Mouse (Mus musculus): Measurements from ENCODE around the gene Galnt2.

Galnt2 gene

DNA sequence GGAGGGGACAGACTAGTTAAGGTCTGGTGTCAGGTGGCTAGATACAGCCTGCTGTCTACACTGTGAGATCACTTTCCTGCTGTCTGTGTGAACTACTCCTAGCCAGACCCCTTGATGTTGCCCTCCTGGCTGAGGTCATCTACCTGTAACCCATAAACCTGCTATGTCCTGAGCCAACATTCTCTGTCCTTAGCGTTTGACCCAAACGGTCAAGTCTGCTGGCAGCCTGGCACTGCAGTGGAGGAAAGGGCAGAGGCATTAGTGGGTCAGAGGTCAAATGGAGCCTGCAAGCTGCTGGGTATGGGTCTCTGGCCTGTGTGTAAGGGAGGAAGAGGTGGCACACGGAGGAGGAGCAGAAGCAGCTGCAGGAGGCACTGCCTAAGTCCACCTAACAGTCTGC is 41.6 kb downstream of the Galnt2 start:
- no peak for DNase-seq (ENCODE audit: low spot score)

DNA sequence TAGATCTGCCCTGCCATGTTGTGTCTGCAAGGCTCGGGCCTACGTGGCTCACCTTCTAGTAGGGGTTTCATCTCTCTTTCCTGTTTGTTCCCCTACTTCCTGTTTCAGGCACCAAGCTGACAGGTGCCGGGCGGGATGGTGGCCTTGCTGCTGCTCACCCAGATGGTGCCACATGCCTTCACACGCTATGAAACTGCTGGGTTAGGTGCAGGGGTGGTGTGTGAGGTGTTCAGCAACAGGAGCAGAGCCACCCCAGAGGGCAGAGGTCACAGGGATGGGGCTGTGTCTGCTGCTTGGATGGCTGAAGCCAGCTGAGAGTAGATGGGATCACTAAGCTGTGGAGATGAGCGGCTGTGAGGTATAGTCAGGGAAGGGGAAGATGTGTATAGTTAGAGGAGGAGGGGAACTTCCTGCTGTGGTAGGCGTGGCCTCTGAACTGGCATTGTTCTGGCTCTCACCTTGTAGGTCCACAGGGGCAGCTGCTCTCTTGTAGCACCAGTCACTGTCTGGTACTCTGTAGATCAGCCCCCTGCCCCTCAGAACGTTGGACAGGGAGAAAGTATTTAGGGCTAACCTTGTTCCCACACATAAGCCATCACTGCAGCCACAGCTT is 42.5 kb downstream of the Galnt2 start:
- DNase-seq (ENCODE audit: low spot score): peak; percentile 78

DNA sequence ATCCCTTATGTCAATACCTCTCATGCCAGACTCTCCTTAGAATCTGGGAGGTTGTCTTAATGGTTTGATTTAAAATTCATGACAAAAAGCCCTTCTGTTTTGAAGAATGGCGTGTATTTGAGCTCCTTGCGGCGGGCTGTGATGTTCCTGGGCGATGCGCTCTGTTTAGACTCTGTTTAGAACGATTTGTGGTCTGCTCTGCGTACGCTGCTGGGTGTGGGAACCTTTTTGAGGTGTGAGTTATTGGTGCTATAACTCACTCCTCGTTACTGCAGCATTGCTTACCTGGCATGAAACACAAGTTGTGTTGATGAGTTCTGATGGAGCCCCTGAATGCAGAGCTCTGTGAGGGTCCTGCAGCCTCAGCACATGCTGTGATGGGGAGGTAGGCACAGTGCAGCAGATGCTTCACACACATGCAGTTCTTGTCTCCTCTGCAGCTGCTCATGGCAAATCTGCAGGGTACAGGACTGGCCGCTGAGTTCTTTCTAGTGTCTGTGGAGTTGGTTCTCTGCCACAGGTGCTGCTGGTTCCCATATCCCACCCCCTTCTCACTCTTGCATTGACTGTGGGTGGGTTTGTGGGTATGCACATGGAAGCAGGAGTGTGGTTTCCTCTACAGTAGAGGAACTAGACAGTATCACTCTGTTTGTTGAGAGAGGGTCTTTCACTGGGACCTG is 43.4 kb downstream of the Galnt2 start:
- DNase-seq (ENCODE audit: low spot score): peak; percentile 81

DNA sequence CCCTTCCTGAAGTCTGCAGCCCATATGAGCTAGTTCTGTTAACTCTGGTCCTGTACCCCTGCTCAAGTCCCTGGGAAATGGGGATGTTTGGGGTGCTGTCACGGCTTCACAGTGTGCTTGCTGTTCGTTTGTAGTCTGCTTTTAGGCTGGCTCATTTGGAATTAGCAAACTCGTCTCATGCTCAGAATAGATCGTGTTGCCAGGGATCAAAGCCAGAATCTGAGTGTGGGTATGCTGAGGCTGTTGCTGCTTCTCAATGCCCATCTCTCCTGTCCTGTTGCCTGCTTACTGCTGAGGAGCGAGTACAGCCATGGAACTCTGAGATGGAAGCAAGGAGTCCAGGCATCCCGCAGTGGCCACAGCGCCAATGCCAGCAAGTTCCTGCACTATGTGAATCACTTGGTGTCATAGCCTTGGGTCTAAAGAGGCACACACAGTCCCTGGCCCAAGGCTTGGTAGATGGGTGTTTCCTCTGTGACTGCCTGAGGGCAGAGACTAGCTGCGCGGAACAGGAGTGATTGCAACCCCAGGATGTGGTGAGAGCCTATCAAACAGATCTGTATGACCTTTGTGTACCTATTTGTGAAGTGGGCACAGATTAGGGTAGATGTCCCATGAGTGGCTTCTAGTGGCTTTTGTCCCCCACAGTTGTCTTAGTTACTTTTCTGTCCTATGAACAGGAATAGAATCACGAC is 44.3 kb downstream of the Galnt2 start:
- DNase-seq (ENCODE audit: low spot score): peak; percentile 73

DNA sequence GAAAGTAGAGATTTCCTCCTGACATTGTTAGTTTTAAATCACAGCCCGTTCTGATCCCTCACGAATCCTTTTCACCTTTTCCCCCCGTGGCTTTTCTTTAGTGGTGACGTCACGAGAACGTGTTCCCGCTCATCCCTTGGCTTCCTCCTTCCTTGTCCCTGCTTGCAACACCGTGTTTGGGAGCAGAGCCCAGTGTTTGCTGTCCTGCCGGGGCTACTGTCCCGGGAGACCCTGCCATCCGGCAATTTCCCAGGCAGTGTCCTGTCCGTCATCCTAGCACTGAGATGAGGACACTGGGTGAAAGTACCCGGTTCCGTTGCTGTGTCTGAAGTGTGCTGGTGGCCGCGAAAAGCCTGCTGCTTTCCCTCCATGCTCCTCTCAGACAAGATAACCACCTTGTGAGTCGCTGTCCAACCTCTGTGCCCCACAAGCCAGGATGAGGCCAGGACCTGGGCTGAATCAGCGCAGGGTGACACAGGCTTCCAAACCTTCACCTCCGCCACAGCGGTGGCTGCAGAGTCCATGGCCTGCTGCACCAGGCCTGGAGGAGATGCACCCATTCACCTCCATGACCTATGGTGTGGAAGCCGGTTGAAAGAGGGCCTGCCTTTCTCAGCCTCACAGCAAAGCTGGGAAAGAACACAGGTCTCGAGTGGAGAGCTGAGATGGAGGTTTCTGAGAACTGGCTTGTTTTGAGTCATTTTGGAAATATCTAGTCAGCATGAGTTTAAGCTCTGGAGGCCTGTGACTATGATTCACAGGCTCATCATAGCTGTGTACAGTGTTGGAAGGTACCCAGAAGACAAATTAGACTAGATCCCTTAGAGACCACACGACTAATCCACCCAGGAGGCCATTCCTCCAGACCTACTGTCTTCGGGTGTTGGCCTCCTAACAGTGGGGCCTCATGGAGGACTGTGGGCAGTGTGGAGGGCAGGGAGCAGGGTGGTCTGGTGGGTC is 47.0 kb downstream of the Galnt2 start:
- no peak for DNase-seq (ENCODE audit: low spot score)

DNA sequence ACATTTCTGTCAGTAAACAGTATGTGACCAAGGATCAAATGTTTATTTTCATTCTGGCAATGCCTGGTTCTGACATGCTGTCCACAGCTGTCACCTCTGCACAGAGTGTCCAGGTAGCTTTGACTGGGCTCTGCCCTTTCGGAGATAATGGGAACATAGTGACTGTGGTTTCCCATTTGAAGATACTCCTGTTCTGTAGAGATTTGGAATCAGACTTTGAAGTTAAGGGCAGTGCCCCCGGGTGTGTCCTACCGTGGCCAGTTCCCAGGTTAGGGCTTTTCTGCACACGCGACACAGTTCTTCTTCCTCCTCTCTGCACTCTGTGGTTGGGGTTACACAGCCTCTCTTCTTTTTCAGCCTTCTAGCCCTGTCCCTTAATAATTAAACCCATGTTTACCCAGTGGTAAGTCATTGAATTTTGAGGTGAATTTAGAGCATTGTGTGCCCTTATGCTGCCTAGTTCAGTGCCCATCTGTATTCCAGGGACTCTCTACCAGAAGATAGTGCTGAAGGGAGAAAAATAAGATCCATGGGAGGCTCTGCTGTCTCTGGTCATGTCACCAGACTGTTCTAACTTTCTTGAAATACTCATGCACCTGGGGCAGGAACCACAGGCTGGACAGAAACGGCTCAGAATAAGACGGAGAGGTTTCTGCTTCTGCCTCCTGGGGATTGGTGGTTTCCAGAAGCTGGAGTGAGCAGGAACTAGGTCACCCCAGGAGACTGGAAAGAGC is 47.9 kb downstream of the Galnt2 start:
- no peak for DNase-seq (ENCODE audit: low spot score)

DNA sequence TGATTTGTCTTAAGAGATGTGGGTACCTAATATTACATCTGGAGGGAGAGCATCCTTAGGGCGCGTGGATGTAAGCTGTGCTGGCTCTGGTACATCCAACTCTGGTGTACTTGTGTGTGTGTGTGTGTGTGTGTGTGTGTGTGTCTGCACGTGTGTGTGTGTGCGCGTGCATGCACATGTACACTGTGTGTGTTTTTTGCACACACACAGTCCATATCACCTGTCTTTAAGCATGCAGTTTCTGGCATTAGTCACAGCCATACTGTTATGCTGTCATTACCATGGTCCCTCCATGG is 48.4 kb downstream of the Galnt2 start:
- DNase-seq (ENCODE audit: low spot score): no peak

DNA sequence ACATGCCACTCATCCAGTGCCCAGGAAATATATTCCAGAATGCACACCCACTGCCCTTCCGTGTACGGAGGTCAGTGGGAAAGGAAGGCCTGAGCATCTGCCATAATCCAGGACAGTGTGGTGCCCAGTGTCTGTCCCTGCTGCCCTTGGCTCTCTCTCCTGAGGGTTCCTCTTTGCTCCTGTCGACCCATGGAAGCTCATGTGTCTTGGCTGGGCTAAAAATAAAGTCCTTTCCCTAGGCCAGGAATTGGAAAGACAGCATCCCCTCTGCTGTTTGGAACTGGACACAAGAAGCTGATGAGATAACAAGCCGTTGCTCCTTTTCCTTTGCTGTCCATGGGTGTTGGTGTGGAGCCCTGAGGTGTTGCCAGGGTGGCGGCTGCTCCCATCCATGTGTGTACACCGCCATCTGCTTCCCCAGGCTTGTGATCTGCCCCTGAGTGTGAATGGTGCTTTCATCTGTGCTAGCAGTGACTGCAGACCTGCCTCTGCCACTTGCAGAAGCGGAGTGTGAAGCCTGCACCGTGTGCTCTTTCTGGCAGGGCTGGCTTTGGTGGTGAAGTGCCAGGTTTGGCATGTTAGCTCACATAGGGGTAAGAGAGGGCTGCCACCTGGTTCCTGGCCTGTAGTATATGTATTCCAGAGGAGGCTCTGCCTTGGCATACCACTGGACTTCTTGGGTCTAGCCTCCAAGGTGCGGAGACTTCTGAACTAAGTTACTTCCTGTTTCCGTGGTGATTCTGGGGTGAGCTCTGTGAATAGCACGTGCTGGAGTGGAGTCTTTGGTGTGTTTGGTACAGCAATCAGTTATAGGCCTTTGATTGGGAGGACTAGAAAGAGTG is 50.7 kb downstream of the Galnt2 start:
- no peak for DNase-seq (ENCODE audit: low spot score)

DNA sequence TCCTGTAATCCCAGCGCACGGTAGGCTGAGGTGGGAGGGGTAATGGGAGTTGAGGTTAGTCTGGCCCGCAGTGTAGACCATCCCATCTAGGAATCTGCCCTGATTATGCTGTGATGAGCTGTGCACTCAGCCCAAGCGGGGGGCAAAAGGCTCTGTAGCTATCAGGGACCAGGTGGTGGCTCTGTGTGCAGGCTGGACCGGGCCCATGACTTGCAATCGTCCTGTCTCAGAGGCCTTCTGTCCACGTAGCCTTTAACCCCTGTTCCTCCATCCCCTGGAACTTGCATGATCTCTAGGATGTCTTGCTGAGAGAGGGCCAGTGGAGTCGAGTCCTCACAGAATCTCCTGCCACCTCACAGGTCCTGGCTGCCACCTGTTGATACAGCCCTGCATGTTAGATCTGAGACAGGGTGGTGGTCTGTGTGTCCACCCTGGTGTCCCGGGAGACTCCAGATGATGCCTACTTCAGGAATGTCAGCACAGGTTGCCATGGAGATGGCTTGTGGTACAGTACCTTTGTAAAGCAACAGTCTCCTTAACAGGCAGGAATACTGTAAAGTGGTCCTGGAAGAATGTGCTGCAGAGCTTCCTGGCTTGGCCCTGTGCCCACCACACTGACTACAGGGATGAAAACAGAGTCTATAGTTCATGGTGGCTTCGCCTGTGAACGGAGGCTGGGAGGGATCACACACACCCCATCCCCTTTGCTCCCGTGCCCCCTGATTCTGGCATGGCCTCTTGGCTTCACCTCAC is 51.9 kb downstream of the Galnt2 start:
- DNase-seq (ENCODE audit: low spot score): no peak

DNA sequence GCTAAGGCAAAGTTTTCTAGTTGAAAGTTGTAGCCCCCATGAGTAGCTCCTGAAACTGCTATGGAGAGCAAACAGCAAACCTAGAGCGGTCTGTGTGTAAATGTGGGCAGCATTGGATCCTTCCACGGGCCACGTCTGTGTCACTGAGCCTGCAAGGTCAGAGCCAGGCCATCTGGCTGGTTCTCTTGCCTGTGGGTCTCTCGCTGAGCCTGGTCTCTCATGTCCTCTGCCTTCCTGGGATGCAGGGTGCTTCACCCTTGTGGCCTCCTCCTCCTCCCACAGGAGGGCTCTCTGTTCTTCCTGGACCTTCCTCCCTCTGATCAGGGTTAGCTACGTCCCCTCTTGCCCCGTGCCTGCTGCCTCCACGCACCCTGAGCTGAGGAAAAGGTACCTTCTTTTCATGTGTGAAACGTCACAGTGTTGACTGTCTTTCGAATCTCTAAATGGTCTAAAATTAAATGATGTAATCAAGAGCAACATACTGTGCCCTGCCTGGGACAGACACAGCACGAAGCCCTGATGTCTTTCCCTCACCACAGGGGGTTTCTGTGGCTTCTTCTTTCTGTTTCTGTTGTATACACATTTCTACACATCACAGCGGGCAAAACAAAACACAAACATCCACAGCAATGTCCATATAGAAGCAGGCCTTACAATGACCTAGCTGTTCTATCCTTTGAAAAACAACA is 52.6 kb downstream of the Galnt2 start:
- peak; percentile 41 for DNase-seq (ENCODE audit: low spot score)

DNA sequence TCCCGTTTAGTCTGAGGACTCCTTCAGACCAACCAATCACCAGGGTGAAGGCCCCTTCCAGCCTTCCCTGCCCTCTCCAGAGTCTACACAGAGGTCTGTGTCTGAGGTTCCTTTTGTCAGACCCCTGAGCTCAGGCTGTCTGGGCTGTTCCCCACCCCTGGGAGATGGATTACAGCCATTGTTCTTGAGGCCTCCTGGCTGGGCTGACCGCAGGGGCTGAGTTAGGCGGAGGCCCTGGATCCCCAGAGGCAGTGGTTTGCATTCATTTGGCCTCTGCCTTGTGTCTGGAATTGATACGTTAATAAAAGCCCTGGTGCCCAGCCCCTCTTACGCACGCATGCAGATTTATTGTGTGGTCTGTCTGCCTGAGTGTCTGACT is 53.1 kb downstream of the Galnt2 start:
- DNase-seq (ENCODE audit: low spot score): no peak

DNA sequence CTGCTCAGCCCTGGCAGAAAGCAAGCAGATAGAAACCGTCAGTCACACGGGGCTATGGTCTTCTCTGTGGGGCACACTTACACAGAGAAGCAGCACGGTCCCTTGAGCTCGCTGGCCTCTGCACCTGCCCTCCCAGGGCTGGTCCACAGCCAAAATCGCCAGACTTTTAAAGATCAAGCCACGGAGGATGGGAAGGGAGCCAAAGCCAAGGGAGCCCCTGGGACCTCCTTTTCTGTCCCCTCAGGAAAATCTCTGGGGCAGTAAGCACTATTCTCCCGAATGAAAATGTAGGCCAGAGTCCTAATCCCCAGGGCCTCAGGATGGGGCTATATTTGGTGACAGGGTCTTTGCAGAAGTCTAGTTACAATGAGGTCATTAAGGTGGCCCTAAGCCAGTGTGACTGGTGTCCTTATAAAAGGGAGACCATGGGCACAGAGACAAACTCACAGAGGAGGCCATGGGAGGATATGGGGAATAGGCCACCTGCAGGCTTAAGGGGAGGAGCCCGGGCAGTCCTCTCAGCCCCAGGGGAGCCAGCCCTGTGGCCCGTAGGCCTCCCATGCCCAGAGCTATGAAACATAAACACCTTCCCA is 53.9 kb downstream of the Galnt2 start:
- DNase-seq (ENCODE audit: low spot score): no peak

DNA sequence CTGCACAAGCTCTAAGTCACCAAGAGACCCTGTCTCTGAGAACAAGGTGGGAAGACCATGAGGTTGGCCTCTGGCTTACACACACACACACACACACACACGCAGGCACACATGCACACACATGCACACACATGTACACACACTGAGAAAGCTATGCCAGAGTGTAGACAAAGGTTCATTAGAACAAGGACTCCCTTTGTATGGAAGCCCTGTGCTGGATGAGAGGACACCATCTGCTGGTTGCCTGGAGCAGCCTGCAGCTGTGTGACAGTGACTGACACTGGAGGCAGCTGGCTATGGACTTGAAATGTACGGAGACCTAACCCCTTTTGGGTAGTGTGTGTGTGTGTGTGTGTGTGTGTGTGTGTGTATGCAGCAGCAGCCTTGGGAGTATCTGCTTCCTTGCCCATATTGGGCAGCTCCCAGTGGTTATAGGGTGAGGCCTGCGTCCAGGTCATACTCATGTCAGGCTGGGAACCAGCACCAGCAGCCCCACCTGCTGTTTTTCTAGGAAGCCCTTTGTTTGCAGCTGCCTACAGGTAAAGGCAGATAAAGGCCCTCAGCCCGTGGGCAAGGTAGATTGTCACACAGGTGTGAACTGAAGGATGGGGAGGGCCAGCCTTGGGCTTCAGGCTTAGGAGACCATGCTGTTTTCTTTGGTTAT is 55.4 kb downstream of the Galnt2 start:
- DNase-seq (ENCODE audit: low spot score): no peak

DNA sequence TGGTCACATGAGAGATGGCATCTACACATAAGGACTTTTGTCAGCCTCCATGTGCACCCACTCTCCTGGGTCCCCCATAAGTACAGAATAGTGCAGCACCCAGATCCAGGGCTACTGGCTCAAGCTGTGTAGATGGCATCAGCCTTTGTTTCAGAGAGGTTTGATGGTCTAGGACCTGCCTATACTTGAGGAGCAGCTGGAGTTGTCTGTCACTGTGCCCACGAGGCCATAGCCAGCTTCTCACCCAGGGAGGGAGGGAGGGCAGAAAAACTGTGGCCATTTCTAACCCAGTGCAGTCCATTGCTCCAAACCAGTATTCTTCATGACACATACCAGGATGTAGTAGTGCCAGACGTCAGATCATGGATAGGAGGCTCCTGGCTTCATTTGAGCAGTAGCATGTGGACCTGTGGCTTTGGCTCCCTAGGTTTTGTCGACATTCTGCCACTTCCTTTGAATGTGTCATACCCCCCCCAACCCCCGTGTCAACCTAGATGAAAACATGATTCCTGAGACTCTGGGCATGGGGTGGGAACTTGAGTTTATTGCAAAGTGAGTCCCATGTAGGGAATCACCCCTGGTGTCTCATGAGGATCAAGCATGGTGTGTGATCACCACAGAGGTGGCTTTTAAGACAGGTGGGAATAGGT is 57.1 kb downstream of the Galnt2 start:
- DNase-seq (ENCODE audit: low spot score): no peak

DNA sequence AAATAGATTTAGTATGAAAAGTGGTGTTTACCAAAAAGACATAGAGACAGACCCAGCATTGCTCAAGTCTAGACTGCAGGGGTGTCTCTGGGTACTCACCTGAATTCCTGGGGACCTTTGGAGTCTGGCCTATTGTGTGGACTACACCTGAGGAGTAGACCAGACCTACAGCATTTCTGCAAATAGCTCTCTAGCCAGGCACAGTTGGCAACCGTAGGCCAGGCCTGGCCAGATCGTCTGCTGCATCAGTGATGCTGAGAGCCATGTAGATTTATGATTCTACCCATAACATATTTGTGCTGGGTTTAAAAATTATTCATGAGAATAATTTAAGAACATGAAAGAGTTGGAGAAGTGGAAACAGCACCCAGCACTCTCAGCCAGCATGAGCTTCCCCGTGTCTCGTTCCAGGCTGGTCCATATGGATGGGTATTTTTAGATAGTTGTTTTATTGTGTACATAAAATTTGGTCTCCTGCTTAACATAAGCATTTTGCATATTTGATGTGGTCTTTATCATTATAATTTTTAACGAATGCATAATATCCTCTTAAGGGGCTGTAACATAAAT is 58.4 kb downstream of the Galnt2 start:
- DNase-seq (ENCODE audit: low spot score): no peak

DNA sequence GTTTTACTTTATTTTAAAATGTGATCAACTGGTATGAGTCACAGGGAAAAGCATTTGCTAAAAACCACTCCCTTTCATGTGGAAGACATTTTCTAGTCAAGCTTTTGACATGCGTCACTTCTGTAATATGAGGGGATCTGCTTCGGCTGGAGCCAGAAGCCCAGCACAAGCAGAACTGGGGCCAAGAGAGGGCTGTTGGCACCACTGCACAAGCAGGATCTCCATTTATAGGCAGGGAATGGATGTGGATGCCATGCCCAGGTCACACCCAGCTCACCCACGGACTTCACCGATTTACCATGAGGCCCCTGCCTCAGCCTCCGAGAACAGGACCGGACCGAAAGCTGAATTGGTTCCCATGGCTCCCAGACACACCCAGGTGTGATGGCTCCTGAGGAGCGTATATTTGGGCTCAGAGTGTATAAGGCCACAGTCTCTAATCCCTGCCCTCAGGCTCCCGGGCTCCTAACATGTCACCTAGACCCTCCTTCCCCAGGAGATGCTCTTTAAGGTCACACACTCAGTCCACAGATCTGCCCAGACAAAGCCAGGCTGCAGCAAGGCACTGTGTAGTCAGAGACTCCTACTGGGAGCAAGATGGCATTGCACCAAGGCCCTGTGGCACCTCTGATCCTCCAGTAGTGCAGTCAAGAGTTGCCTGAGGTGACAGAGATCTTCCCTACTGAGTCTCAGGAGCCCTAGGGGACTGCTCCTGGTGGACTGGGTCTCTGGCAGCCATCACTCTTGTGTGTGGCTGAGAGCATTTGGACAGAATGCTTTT is 59.9 kb downstream of the Galnt2 start:
- peak; percentile 41 for DNase-seq (ENCODE audit: low spot score)

DNA sequence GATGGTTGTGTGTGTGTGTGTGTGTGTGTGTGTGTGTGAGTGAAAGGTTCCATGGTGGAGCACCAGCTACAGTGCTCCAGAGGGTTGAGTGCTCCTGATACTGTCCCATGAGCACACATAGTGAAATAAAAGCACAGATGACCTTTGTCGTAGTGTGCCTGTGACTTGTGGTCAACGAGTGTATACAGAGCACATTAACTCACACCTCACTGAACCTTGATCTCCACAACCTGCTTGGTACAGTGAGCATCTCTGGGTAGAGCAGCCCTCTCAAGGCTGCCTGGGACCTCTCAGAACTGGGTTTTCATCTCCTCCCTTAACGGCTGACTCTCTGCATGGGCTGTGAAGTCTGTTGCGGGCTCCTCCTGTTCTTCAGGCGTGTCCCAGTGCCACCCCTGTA is 60.5 kb downstream of the Galnt2 start:
- DNase-seq (ENCODE audit: low spot score): no peak
